Mouse (Mus musculus): ENCODE results near the gene Nek7.
A peak's percentile ranks its signal among the peaks of the same experiment; 100 is the strongest.

Gene Nek7

GRCm38 (mm10) chr1:138608336-138608735, 11.6 kb downstream of the Nek7 start:
- no peak for DNase-seq (ENCODE audit: low read depth, low spot score)

- DNase-seq (ENCODE audit: low read depth, low spot score) = no peak
Measured at GRCm38 (mm10) chr1:138607862-138608261, 12.1 kb downstream of the Nek7 start.

- peak; percentile 30 for DNase-seq (ENCODE audit: low read depth, low spot score)
Measured at GRCm38 (mm10) chr1:138606771-138607170, 13.2 kb downstream of the Nek7 start.

- no peak for DNase-seq (ENCODE audit: low read depth, low spot score)
Measured at GRCm38 (mm10) chr1:138604736-138605135, 15.2 kb downstream of the Nek7 start.

GRCm38 (mm10) chr1:138603974-138604373, 16.0 kb downstream of the Nek7 start:
- DNase-seq (ENCODE audit: low read depth, low spot score) = peak; percentile 66

- no peak for DNase-seq (ENCODE audit: low read depth, low spot score)
Measured at GRCm38 (mm10) chr1:138598087-138598486, 21.9 kb downstream of the Nek7 start.

- DNase-seq (ENCODE audit: low read depth, low spot score) = no peak
Measured at GRCm38 (mm10) chr1:138596127-138596706, 23.7 kb downstream of the Nek7 start.

- DNase-seq (ENCODE audit: low read depth, low spot score) = no peak
Measured at GRCm38 (mm10) chr1:138594910-138595309, 25.0 kb downstream of the Nek7 start.

- no peak for DNase-seq (ENCODE audit: low read depth, low spot score)
Measured at GRCm38 (mm10) chr1:138593922-138594321, 26.0 kb downstream of the Nek7 start.

GRCm38 (mm10) chr1:138592466-138592865, 27.5 kb downstream of the Nek7 start:
- DNase-seq (ENCODE audit: low read depth, low spot score) = peak; percentile 53

- DNase-seq (ENCODE audit: low read depth, low spot score) = no peak
Measured at GRCm38 (mm10) chr1:138590451-138591022, 29.4 kb downstream of the Nek7 start.

GRCm38 (mm10) chr1:138589126-138589525, 30.8 kb downstream of the Nek7 start:
- DNase-seq (ENCODE audit: low read depth, low spot score) = no peak

GRCm38 (mm10) chr1:138587812-138588211, 32.1 kb downstream of the Nek7 start:
- DNase-seq (ENCODE audit: low read depth, low spot score) = no peak

- DNase-seq (ENCODE audit: low read depth, low spot score) = no peak
Measured at GRCm38 (mm10) chr1:138586891-138587290, 33.0 kb downstream of the Nek7 start.

GRCm38 (mm10) chr1:138584423-138585013, 35.4 kb downstream of the Nek7 start:
- DNase-seq (ENCODE audit: low read depth, low spot score) = no peak

- DNase-seq (ENCODE audit: low read depth, low spot score) = no peak
Measured at GRCm38 (mm10) chr1:138582225-138582624, 37.7 kb downstream of the Nek7 start.

- no peak for DNase-seq (ENCODE audit: low read depth, low spot score)
Measured at GRCm38 (mm10) chr1:138579822-138580492, 40.0 kb downstream of the Nek7 start.

- no peak for DNase-seq (ENCODE audit: low read depth, low spot score)
Measured at GRCm38 (mm10) chr1:138579207-138579606, 40.7 kb downstream of the Nek7 start.

GRCm38 (mm10) chr1:138576803-138577202, 43.1 kb downstream of the Nek7 start:
- no peak for DNase-seq (ENCODE audit: low read depth, low spot score)

GRCm38 (mm10) chr1:138576066-138576697, 43.8 kb downstream of the Nek7 start:
- DNase-seq (ENCODE audit: low read depth, low spot score) = no peak

GRCm38 (mm10) chr1:138575629-138576028, 44.3 kb downstream of the Nek7 start:
- no peak for DNase-seq (ENCODE audit: low read depth, low spot score)

Data from ES-CJ7 (cell line).